Mouse (Mus musculus) T-helper 17 cell (primary cell): ENCODE data around the gene Ywhah.

Experiments used
- in situ Hi-C, 2 experiments: fragments of 300-600 bp; cut with MboI, MseI; formaldehyde crosslinking; loops; 1 replicate in 1 of 2; 2 replicates in 1 of 2; pipeline ENCODE4 v1.15.1; 2025; ENCODE audit warnings: high pct_unique_total_duplicates in 2 of 2

Ywhah gene

DNA sequence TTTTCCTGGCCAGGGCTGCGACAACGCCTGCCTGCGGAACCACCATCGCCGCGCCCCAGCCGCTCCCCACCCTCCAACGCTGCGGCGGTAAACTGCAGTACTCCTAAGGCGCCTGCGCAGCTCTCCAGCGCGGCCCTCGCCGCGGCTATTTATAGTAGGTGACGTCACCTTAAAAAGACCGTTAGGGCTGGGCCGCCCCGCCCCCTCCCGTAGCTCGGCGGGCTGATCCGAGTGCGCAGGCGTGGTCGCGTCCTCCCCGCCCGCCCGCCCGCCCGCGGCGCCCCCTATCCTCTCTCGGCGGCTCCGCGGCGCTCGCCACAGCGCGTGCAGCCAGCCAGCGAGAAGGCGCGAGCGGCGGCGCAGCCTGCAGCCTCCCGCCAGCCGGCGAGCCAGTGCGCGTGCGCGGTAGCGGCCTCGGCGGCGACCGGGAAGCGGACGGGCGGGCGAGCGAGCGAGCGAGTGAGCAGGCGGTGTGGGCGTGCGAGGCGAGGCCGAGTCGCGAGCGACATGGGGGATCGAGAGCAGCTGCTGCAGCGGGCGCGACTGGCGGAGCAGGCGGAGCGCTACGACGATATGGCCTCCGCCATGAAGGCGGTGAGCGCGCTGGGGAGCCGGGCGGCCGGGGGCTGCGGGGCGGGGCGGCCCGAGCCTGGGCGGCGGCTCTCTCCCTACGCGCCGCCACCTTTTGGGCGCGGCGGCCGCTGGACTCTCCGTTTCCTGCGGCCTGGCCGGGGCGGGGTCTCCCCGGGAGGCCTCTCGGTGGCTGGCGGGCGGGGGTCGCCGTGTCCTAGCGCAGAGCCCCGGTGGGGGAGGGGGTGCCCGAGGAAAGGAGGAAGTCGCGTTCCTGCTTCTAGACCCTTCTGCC lies at the start of gene Ywhah:
TSS of gene Ywhah (plus strand) at position 256 of the 865 bp plus-strand sequence.
- in situ Hi-C loops: no loop called here

DNA sequence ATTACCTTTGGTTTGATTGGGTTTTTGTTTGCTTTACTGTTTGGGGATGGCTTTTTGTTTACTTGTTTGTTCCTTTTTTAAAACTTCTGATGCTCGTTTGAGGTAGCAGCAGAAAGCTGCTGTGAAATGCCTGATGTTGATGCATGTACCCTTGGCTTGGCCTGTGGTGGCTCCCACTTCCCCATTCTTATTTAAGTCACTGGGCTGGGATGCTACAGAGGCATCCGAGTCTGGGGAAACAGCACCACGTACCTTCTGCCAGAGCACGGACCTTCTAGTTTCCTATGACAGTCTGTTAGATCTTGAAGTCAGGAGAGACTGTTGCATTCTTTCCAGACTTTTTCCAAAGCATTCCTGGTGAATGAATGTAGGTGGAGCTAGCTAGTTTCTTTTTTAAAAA lies 42.1 kb upstream of the Ywhah start:
- in situ Hi-C loops: loop anchor here in 1 of 2 experiments (10.0 kb wide), 1 partner anchor 1042 kb away; no protein-coding TSS in a partner anchor

DNA sequence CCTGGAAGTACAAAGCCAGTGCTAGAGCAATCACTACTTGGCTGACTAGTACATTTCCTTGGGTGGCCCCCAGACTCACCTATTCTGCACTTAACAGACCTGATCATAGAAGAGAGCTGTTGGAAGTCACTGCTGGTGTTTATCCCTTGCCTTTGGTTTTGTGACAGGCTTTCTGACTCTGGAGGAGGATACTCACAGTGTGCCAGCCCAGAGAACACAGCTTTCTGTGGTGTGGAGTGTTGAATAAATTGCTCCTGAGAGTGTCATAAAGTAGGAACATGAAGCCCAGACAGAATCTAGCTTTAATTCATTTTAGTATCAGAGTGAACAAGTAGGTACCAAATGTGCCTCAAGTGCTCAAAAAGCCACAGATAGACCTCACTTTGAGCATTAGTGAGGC lies 41.4 kb upstream of the Ywhah start:
- in situ Hi-C loops: loop anchor here in 1 of 2 experiments (10.0 kb wide), 1 partner anchor 1042 kb away; no protein-coding TSS in a partner anchor

DNA sequence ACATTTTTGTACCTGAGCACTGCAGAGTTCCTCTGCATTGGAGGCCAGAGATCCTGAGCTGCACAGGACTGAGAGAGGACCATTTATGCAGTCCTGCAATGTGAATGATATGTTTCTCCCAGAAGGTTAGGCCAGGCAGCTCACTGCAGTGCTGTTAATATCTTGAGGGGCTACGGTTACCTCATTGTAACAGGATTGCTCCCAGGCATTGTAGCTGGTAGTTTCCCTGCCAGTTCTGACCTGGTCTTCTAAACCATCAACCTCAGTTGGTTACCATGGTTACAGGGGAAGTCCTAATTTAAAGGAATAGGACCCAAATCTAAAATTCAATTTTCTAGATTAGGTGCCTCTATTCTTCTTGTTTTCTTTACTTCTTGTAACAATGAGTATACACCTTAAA lies 33.2 kb upstream of the Ywhah start:
- in situ Hi-C loops: no loop called here

DNA sequence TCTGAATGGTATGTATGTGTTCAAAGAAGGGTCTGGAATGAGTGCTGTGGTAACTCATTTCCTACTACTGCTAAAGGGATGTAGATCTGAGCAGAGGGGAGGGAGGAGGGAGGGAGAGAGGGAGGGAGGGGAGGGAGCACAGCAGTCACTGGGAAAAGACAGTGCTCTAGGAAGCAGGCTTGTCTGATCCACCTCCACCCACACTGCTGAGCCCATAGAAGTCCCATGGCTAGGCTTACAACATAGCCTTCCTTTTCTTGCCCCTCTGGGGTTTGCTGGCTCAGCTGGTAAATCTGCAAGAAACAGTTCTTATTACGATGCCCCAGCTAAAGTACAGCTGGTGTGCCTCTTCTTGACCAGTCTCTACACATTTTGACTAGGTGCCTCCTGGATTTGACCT lies 30.7 kb upstream of the Ywhah start:
- in situ Hi-C loops: no loop called here

DNA sequence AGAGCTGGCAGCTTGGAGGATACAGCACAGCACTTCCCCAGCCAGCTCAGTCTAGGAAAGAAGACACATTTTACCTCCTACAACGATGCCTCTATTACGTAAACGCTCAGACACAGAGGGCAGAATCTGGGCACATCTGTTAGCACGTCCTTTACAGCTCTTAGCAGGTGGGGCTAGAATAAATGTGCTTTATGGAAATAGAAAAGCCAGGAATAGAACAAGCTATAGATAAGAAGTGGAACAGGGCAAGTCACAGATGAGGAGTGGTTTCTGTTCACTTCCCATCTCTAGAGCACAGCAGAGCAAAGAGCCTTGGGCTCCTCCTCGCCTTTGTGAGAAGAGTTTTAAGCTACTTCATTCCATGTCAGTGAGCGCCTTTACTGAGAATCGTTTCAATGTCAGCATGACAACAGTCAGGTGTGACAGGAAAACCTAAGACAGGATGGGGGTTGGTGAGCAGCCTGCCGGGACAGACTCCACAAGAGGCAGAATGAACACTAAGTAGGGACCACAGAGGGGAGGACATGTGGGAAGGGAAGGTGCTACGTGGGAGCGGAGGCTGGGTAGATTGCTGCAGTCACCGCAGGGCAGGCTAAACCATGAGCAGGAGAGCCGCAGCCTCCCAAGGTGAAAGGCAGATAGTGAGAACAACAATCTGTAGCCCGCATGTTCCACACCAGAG lies 28.5 kb upstream of the Ywhah start:
- in situ Hi-C loops: no loop called here

DNA sequence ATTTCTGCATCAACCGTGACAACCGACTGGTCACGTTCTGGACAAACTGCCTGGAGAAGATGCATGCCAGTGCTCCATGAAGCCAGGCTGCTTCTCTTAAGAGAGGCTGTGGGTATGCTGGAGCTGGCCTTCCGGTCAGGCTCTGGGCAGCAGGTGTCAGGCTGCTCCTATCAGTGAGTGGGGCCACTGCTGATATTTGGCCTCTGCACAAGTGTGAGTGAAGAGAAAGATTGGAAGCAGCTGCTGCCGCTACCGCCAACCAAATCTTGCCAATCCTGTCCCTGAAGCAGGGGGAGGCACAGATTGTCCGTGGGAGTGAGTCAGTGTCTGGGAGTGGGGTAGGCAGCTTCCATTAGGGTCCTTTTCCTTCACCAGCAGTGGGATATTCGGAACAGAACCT lies 27.5 kb upstream of the Ywhah start:
- in situ Hi-C loops: no loop called here

DNA sequence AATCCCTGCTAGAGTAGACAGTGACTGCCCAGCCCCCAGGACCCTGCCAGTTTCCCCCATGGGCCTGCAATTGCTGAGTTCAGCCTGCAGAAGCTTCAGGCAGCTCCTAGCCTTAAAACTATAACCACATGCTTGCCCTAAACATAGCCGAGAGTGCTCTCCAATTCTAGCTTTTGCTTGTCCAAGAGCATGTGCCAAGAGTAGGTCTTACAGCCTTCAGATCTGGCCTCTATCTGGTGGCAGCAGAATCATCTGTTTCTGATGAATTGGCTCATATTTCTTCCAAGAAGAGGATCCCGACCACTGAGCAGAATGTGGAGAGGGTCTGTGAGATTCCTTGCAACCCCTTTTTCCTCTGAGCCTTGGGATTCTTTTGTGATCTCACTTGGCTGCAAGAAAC lies 24.1 kb upstream of the Ywhah start:
- in situ Hi-C loops: no loop called here

DNA sequence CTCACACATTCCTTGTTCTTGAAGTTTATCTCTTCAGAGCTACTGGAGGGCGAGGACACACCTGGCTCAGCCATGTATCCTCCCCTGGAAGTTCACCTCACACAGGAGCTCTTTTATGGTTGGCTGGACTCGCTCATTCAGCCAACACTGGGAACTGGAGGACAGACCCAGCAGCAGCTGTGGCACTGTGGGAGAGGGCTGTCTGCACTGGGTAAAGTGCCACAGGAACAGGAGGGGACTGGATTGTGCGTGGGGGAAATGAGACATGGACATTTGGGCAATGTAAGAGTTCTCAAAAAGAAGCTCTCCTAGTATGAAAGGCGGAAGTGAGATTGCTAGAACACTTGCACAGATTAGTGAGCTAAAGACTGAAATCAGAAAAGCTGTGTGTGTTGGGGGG lies 22.9 kb upstream of the Ywhah start:
- in situ Hi-C loops: no loop called here

DNA sequence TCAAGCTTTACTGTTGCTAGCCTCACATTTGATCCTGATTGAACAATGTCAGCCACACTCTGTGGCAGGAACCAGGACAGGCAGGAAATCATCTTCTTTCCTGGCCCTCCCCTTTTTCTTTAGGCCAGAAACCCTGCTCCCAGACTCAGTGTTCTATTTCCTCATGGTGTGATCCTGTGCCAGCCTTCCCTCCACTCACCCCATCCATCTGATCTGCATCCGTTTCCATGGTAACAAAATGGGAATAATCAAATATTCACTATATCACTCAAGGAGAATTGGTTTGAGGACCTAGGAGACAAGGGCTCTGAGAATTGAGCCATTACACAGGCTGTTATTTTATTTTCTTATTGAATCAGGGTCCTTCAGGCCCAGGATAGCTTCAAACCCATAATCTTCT lies 22.1 kb upstream of the Ywhah start:
- in situ Hi-C loops: no loop called here

DNA sequence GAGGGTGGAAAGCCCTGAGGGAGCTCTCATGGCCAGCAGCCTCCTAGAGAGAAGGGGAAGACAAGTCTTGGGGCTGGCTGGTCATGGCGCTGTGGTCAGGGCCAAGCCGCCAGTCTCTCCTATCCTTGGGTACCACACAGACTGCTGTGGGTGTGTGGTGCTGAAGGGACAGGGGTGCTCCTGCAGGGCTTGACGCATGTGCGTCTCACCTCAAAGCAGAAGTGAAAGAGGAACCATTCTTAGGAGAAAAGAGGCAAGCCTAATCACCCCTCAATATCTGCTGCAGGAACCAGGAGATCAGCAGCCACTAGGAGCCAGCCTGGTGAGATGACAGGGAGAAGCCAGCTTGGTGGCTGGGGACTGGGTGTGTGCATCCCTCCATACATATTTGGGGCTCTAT lies 20.9 kb upstream of the Ywhah start:
- in situ Hi-C loops: no loop called here

DNA sequence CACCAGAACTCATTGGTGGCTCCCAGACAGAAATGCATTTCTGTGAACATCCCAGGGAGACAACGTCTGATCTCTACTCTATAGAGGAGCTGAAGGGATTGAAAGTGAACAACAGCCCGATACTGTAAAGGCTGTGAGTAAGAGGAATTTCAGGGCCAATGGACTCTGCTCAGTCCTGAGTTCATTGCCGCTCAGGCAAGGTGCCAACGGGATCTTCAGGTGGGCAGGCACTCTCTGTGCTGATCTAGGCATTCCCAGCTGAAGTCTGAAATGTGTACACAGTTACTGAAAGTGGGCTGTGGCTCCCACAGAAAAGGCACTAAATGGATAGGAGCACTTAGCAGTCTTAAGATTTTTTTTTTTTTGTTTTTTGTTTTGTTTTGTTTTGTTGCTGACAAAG lies 19.8 kb upstream of the Ywhah start:
- in situ Hi-C loops: no loop called here

DNA sequence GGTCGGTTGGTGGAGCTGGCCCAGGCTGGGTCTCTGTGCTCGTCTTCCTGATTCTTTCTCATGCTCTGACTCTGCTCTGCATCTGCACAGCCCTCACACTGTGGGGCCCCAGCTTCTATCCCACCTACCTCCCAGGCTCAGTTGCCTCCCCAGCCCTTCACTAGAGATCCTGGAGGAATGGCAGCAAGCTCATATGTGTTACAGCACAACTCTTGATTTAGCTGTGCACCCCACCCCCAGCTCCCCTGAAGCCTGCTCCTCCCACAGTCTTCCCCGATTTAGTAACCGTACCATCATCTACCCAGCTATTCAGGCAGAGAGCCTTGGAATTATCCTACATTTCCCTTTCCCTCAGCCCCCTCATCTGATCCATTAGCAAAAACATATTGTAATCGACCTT lies 17.5 kb upstream of the Ywhah start:
- in situ Hi-C loops: loop anchor here in 1 of 2 experiments (5.0 kb wide), 1 partner anchor 74 kb away; no protein-coding TSS in a partner anchor

DNA sequence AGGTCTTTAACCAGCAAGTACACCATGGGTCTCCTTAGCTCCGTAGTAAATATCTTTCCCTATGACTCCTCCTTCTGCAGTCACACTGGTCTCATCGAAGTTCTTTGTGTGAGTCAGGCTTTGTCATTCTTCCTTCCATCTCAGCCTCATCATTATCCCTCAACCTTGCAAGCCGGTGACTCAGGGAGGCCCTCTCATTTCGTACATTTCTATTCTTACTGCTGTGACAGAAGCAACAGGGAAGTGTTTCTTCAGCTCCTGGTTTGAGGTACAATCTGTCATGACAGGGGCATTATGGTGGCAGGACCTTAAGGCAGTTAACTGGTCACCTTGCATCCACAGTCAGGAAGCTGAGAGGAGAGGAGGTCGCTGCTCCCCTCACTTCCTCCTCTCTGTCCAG lies 15.8 kb upstream of the Ywhah start:
- in situ Hi-C loops: loop anchor here in 1 of 2 experiments (5.0 kb wide), 1 partner anchor 75 kb away; no protein-coding TSS in a partner anchor

DNA sequence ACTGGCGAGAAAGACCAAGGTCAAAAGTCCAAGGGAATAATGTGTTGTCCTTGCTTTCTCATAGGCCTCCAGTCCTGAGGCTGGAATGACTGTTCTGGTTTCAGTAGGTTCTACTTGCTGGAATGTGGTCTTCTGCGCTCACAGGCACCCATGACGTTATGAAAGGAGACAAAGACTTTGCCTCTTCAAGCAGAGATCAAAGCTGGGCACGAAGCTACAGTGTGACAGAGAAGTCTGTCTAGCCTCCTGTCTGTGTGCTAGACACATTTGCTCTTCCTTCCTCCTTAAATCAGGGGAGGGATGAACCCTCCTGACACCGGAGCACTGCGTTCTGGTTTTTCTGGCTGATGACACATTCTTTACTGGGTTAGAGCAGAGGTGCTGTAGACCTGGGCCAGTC lies 15.1 kb upstream of the Ywhah start:
- in situ Hi-C loops: loop anchor here in 1 of 2 experiments (5.0 kb wide), 1 partner anchor 76 kb away; no protein-coding TSS in a partner anchor

DNA sequence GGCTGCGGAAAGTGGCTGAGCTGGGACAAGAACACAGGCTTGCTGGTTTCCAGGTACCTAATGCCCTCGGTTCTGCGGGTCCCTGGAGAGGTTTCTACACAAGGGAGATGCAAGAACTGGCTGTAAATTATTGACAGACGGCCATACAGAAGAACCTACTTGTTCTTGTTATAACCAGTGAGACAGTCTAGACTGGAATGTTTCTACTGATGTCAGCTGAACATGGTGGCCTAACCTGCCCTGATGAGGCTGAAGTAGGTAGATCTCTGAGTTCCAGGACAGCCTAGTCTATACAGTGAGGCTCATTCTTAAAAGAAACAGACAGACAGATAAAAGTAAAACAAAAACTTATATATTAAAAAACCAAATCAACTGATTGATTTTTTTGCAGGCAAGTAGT lies 14.5 kb upstream of the Ywhah start:
- in situ Hi-C loops: loop anchor here in 1 of 2 experiments (5.0 kb wide), 1 partner anchor 77 kb away; no protein-coding TSS in a partner anchor

DNA sequence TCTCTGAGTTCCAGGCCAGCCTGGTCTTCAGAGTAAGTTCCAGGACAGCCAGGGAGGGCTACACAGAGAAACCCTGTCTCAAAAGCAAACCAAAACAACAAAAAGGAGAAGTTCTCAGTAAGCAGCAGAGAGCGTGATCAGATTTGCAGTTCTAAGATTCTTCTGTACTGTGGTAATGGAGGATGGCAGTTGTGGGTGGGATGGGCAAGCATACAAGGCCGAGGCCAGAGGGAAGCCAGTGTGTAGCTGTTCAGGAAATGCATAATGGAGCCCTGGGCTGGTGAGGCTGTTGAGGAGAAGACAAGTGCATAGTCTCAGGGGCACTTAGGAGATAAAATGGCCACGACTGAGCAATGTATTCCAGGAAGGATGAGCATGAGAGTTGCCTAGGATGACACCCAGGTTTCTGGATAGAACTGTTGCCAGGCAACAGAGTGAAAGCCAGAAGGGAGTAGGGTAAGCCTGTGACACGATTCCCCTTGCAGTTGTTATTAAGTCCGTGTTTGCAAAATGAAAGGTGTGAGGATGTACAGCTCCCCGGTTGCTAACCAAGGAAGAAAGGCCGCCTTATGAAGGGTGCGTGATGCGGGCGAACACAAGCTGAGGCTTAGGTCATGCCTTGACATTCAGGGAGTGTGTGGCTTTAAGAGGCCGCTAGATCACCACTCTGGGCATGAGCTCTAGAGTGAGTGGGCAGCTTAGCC lies 13.0 kb upstream of the Ywhah start:
- in situ Hi-C loops: no loop called here

DNA sequence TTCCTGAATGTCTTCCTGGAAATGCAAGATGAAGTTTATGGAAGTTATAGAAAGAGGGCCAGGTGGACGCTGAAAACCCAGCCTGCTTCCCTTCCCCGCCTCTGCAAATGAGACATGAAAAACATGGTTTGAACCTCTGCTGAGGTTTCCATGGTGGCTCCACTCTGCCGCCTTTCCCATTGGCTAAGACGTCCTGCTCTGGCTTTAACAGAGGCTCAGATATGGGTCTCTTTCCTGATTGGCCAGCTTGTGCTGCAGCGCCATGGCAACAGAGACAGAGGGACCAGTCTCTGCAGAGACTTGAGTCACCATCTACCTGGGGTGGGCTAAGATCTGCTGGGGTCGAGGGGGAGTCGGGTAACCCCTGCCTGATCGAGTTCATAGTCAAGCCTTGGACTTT lies 11.9 kb upstream of the Ywhah start:
- in situ Hi-C loops: no loop called here

DNA sequence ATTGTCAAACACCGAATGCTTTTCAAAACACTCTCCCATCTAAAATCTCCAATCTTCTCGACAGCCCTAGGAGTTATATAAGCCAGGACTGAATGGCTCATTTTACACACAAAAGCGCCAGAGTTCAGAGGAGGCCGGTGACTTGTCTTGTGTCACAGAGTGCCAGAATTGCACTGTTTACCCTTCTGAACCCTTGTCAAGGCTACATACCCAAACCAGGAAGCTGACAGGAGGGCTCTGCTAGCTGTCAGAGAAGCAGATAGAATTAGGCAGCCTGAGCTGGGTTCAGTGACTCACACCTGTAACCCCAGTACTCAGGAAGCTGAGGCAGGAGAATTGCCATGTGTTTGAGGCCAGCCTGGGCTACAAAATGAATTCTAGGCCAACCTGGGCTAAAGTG lies 11.2 kb upstream of the Ywhah start:
- in situ Hi-C loops: no loop called here

DNA sequence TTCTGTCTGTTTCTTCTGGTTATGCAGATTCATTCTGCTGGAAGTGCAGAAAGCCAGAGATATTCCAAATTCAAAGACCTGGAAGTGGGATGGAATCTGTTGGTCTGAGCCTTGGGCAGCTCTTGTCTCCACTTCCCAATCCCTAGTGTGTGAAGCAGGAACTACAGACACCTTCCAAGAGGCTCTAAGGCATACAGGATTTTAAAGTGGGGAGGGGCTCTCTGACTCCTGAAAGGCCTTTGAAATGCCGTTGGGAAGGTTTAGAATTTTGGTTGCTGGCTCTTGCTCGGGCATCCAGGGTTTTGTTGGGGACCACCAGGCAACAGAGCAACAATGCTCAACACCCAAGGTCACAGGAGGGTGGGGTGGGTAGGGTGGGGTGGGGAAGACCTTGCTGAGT lies 9.3 kb upstream of the Ywhah start:
- in situ Hi-C loops: no loop called here

DNA sequence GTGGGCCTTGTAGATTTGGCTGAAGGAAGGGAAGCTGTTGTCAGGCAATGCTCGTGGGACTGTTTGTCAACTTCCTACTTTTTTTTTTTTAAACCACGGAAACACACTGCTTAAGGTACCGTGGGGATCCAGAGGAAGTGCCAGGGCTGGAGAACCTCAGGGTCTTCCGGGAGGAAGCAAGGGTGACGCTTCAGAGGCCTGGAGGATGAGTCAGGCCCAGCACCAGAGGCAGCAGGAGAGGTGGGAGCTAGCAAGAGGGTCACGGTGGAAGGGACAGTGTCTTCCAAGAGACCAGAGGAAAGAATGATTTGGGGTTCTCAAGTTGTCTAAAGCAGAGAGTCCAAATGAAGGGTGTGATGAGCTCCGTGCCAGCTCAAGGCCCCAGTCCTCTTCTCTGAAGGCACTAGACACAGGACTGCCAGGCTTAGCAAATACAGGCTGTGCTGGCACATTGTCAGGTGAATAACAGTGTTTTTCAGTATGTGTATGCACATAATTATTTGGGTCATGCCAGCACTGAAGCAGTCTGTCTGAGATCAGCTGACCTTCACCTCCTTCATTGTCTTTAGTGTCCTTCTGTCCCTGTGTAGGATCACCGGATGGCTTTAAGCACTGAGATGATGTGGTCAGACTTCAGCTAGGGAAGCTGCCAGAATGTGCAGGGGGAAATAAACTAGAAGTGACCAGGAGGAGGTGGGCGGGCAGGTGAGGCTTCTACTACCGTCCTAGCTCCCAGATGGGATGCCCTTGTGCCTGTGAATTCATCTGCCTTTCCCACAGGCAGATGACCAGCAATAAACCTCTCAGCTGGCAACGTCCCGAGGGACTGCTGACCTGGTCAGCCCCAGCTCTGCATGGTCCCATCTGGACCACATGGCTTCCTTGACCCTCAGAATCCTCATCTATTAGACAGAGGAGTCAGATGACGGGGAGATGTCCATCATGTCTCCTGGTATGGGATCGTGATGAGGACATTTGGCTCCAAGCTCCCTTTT lies 8.5 kb upstream of the Ywhah start:
- in situ Hi-C loops: no loop called here
